Mouse (Mus musculus): Measurements from ENCODE around the gene Arxes1.
A peak's percentile ranks its signal among the peaks of the same experiment; 100 is the strongest.
"Not testable (repeated sequence)": the region's sequence is repeated elsewhere in the genome, so short reads cannot be mapped to it uniquely, and the experiment has no call there.

The Arxes1 gene

DNA sequence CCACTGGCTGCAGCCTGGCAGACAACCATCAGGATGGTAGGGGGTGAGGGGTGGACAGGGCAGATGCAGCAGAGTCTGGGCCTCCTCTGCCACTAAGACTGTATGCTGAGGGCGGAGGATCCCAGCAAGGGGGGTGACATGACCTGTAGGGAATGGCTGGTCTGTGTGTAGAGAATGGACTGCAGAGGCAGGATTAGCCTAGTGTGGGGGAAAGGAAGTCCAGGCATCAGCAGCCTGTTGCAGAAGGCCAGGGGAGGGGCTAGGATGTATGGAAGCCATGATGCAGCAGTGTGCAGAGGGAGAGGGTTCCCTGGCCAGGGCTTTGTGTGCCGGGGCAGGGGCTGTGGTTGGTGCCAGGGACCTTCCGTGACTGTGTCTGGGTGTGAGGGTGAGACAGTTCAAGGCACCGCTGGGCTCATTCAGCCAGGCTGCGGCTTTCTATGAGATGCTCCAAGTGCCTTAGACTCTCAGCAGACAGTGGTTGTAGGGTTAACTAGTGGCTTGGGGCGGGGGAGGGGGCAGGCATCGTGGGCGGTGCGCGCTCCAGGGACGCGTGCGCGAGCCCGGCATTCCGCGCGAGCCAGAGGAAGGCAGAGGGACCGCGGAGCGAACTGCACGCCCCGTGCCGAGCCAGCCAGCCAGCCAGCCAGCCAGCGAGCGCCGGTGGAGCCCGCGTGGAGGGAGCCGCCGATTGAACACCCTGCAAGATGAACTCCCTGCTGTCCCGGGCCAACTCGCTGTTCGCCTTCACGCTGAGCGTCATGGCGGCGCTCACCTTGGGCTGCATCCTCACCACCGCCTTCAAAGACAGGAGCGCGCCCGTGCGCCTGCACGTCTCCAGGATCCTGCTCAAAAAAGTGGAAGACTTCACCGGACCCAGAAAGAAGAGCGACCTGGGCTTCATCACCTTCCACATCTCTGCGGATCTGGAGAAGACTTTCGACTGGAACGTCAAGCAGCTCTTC, at the start of gene Arxes1:
Gene Arxes1 (plus strand): TSS at position 569 of the 965 bp plus-strand sequence.
- DNase-seq = not testable (repeated sequence)

DNA sequence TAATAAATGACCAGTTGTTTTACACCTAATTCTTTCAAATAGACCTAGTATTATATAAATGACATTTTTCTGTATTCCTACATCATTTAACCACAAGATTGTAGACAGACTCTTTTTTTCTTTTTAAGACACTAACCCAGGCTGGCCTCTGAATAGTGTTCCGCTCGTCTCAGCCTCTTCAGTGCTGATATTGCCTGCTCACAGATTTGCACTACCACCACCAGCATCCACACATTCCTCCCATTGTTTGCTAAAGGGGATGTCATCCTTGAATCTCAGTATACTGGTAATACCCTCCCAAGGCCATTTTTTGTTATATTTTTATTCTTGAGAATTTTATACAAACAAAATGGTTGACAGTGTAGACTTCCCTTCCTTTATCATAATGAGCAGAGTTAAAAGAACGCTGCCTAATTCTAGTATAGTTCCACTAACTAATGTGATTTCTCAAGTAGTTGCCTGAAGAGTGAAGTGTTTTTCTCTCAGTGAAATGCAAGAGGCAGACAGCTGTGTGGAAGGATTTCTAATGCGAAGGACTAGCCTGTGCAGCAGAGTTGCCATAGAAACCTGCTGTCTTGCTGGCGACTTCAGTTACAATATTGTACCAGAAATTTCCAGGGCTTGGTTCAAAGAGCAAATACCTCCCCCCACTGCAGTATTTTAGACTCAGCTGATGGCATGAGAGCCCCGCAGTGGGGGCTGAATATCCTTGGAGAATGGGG, 48.5 kb upstream of the Arxes1 start:
- DNase-seq = no peak

DNA sequence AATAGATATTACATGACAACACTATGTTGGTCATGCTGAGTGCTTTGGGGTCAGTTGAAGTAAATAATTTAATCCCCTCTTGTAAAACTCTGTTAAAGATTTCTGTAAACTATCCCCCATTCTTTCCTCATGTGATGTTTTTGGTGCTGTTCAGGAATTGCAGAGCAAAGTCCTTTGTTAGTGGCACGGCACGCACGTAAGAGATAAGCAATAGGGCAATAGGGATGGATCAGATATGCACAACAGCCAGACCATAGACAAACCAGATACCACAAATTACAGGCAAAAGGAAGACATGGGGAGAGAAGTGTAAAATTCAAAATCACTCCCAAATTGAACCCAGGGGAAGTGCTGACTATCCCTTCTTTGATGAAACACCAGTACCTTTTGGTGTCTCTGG, 46.9 kb upstream of the Arxes1 start:
- DNase-seq = no peak

DNA sequence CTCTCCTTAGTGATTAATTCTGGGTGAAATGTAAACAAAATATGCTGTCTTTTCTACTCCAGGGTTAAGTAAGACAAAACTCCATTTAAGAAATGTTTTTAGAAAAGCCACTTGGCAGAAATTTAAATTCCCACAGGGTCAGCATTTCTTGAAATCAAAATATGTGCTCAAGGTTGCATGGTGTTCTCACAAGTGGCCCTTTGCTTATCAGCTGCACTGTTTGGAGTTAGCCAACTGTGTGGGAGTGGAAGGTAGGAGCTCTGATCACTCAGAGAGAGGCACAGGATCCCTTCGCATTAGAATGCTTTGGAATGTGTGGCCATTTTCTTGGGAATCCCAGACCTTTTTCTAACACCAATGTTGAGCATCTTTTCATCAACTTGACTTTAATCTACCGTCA, 42.5 kb upstream of the Arxes1 start:
- DNase-seq = no peak

DNA sequence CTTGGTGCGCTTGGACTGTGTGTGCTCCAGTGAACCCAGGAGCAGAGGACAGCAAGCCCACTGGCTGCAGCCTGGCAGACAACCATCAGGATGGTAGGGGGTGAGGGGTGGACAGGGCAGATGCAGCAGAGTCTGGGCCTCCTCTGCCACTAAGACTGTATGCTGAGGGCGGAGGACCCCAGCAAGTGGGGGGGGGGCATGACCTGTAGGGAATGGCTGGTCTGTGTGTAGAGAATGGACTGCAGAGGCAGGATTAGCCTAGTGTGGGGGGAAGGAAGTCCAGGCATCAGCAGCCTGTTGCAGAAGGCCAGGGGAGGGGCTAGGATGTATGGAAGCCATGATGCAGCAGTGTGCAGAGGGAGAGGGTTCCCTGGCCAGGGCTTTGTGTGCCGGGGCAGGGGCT, 40.0 kb upstream of the Arxes1 start:
- not testable (repeated sequence) for DNase-seq

DNA sequence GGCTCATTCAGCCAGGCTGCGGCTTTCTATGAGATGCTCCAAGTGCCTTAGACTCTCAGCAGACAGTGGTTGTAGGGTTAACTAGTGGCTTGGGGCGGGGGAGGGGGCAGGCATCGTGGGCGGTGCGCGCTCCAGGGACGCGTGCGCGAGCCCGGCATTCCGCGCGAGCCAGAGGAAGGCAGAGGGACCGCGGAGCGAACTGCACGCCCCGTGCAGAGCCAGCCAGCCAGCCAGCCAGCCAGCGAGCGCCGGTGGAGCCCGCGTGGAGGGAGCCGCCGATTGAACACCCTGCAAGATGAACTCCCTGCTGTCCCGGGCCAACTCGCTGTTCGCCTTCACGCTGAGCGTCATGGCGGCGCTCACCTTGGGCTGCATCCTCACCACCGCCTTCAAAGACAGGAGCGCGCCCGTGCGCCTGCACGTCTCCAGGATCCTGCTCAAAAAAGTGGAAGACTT, 39.5 kb upstream of the Arxes1 start, which contains the start of gene Arxes2:
Gene Arxes2 (plus strand): TSS at position 161 of the 456 bp plus-strand sequence.
- not testable (repeated sequence) for DNase-seq

DNA sequence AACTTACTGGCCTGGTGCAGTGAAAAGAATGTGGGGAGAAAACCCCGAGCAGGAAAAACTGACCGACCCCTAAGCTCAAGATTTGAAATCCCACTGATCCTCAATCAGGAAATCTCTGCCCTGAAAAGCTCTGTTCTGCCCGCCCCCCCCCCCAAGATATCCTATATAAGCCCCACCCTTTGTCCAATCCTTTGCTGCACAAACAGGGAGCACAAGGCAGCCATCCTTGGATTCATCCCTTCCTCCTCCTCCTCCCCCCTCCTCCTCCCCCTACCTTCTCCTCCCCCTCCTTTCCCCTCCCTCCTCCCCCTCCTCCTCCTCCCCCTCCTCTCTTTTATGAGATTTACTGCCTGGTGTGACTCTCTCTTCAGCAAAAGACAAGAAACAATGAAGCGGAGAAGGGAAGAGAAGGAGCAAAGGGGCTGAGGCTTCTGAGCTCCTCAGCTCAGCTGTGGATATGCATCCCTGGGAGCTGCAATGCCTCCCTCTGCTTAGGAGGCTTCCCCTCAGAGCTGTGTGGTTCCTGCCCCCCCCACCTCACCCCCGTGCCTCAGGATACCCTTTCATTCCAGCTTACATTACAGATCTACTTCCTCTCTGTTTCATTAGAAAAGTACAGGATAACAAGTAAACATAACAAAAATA, 25.8 kb upstream of the Arxes1 start:
- DNase-seq = no peak

DNA sequence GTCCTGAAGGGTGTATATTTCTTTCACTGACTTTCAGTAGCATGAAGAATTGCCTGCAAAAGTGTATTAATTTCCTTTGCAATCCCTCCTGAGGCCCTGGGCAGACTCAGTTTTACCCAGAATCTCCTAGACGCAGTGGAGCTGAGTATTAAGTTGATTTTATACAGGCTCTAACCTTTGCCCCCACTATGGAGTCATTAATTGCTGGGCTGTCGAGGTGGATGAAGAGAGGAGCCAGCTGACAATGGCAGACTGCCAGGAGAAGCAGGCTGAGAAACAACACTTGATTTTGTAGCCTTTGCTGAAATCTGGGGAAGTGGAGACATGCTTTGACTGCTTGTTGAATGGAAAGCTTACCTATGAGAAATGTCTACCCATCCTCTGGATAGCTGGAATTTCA, 18.8 kb upstream of the Arxes1 start:
- DNase-seq = peak; percentile 17 to 28

DNA sequence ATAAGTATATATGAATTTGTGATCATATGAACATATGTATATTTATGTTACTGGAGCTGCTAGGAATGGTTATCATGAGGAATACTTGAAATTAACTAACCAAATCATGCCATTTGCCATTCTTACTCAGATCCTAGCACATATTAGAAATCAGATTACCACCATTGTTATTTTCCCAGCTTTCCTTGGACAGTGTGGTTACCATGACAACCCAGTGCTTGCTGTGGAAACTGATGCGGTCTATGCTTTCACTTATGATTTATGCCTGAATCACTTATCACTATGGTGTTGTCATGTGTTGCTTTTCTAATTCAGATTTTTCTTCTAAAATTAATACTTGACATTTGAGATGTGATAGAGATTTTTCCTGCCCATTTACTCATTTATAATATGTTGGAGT, 2.8 kb upstream of the Arxes1 start:
- no peak for DNase-seq

DNA sequence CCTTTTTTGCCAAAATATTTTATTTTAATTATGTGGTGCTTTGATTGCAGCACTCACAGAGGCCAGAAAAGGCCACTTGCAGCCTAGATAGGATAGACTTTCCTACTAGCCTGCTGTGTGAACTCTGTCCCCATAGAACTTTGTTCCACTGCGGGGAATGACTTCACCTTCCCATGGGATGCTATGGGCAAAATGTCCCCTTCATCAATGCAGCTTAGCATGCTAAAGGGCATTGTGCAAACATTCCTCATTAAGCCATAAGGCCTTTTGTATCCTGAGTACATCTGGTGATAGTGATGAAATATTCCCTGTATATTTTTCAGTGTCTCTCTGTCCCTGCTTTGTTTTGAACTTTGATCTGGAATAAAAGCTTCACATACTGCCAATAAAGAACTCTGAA, 10.6 kb downstream of the Arxes1 start:
- no peak for DNase-seq

DNA sequence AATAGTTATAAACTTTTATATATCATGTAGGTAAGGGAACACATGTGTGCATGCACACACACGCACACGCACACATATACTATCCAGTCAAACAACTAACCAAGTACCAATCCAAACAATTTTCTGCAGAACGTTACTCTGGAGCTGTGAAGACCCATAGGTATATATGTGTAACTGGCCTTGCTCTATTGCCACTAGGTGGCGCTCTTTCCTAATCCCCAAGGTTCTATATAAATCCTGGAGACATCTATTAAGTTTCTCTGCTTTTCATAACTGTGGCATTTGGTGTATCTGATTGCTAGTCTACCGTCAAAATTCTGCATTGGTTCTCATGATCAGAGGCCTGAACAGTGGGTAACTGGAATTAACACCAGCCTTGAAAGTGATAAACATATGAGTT, 14.4 kb downstream of the Arxes1 start:
- peak; percentile 38 to 47 for DNase-seq

DNA sequence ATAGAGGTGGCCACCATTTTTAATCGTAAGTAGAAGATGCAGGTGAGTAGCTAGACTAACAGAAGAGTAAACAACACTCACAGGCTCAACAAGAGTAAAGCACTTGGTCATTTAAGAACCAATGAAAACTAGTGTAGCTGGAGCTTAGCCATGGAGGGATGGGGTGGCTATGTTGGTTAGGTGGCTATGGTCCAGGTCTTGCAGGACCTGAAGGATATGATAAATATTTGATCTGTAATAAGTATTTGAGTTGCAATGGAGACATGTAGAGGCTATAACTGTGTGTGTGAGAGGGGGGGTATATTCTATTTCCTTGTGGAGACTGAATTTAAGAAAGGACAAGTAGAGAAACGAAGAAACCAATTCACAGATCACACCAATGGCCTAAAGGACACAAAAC, 18.1 kb downstream of the Arxes1 start:
- no peak for DNase-seq

DNA sequence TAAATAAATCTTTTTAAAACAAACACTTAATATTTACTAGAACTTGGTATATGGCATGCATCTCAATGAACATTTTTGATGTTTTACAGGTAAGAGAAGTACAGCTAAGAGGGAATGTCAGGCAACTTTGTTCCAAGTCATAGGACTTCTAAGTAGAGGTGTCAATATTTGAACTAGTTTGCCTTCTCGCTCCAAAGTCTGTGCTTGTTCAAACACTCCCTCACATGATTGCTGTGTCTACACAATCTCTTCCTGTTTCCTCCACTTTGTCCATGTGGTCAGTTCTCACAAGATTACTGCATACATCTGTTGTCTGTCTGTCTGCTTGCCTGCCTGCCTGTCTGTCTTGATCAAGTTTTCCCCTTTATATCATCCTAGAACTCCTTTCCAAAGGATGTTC, 27.5 kb downstream of the Arxes1 start:
- no peak for DNase-seq

DNA sequence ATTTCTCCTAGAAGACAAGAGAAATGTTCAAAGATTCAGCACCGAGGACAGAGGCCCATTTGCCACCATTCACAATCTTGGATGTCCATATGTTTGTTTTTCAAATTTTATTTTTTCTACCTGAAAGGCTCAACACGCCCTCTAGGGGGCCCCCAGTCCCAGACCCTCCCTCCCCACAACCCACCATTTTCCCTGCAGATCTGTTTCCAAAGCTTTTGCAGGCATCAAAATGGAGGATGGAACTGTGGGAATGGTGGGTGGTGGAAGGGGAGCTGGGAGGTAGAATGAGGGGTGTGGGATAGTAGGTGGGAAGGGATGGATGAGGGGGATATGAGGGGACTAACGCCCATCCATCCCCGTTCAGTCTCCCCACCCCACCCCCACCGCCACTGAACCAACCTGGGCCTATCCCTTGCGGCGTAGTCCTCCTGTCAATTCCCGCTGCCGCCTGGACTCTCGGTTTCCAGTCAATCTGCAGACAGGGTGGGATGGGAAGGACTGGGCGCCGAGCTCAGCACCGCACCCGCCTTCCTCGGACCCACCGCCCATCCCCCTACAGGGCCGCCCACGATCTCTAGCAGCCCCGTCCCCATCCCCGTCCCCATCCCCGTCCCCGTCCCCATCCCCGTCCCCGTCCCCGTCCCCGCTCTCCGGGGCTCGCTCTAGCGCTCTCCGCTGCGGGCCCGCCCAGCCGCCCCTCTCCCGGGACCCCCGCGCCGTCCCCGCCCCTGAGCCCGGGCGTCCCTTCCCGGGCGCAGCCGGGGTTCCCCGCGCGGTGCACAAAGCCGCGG, 34.2 kb downstream of the Arxes1 start:
- DNase-seq = not testable (repeated sequence)

DNA sequence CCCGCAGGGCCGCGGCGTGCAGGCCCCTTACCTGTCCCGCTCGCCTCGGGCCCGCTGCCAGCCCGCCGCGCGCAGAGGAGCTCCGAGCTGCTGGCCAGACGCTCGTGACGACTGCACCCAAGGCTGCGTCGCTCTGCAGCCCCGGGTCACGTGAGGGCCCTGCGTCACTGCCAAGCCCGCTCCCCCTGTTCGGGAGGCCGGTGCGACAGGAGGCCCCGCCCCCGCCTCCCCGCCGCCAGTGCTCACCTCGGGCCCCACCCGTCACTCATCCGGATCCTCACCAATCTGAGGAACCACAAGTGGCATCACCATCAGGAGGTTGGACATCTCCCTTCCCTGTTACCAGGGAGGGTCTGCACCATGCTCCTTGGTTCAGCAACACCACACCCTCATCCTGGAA, 34.9 kb downstream of the Arxes1 start, which contains the start of gene Bex2:
Gene Bex2 (minus strand): TSS at position 217 of the 400 bp plus-strand sequence.
- not testable (repeated sequence) for DNase-seq
